Mouse (Mus musculus): Measurements from ENCODE around the gene Map3k21. TPM values are rescaled to one million over a fixed set of nuclear protein-coding genes. Genes with fewer than 3 reads are reported as not detected.

Map3k21 gene
- polyA plus RNA-seq, 1 experiment from 2014 or later, result 5.8 TPM

- no peak overlapping the region for H3K27ac ChIP-seq (ENCODE audit: low read depth, low read length)
- H3K4me2 ChIP-seq (replicated peaks; ENCODE audit: low read depth, low read length), result no peak overlapping the region
- H3K9ac ChIP-seq (ENCODE audit: low read depth, low read length), result no peak overlapping the region
- no peaks in the 10 kb centered on the region for H3K4me1 ChIP-seq (ENCODE audit: control insufficient read depth, insufficient read depth, low read length)
- H3K4me3 ChIP-seq (ENCODE audit: low read length), result no peak overlapping the region
- no peak for ATAC-seq (ENCODE audit: low FRiP score, low TSS enrichment)
- whole genome bisulfite sequencing, result 15% methylated on average over 11 of the region's 11 CpGs
- H3K9me3 ChIP-seq (ENCODE audit: control insufficient read depth, low read length), result peaks cover 6% of the 10 kb centered on the region
- no peaks in the 10 kb centered on the region for H3K36me3 ChIP-seq (ENCODE audit: control insufficient read depth, insufficient read depth, low read length)
- H3K27me3 ChIP-seq (ENCODE audit: control insufficient read depth, insufficient read depth, low read length), result no peaks in the 10 kb centered on the region
Measured at GRCm38 (mm10) chr8:125955671-125956070, 45.4 kb downstream of the Map3k21 start.

- H3K27ac ChIP-seq (ENCODE audit: low read depth, low read length), result no peak overlapping the region
- H3K27me3 ChIP-seq (ENCODE audit: control insufficient read depth, insufficient read depth, low read length), result no peaks in the 10 kb centered on the region; the same call in 1 of the 2 replicates
- no peak overlapping the region for H3K4me3 ChIP-seq (ENCODE audit: low read length)
- no peak overlapping the region for H3K4me2 ChIP-seq (replicated peaks; ENCODE audit: low read depth, low read length)
- ATAC-seq (ENCODE audit: low FRiP score, low TSS enrichment), result no peak
- peaks cover 12% of the 10 kb centered on the region for H3K9me3 ChIP-seq (ENCODE audit: control insufficient read depth, low read length)
- no peaks in the 10 kb centered on the region for H3K4me1 ChIP-seq (ENCODE audit: control insufficient read depth, insufficient read depth, low read length)
- 82% methylated on average over 9 of the region's 9 CpGs for WGBS
- no peak overlapping the region for H3K9ac ChIP-seq (ENCODE audit: low read depth, low read length)
- no peaks in the 10 kb centered on the region for H3K36me3 ChIP-seq (ENCODE audit: control insufficient read depth, insufficient read depth, low read length)
Measured at GRCm38 (mm10) chr8:125956796-125957195, 46.5 kb downstream of the Map3k21 start.

GRCm38 (mm10) chr8:125957226-125957993 is 47.2 kb downstream of the Map3k21 start:
- no peaks in the 10 kb centered on the region for H3K4me1 ChIP-seq (ENCODE audit: control insufficient read depth, insufficient read depth, low read length)
- peaks cover 12% of the 10 kb centered on the region for H3K9me3 ChIP-seq (ENCODE audit: control insufficient read depth, low read length)
- H3K36me3 ChIP-seq (ENCODE audit: control insufficient read depth, insufficient read depth, low read length), result no peaks in the 10 kb centered on the region
- no peak overlapping the region for H3K27ac ChIP-seq (ENCODE audit: low read depth, low read length)
- H3K4me3 ChIP-seq (ENCODE audit: low read length), result no peak overlapping the region
- WGBS, result 73% methylated on average over 13 of the region's 13 CpGs
- no peak for ATAC-seq (ENCODE audit: low FRiP score, low TSS enrichment)
- H3K27me3 ChIP-seq (ENCODE audit: control insufficient read depth, insufficient read depth, low read length), result no peaks in the 10 kb centered on the region; the same call in 1 of the 2 replicates
- no peak overlapping the region for H3K9ac ChIP-seq (ENCODE audit: low read depth, low read length)
- no peak overlapping the region for H3K4me2 ChIP-seq (replicated peaks; ENCODE audit: low read depth, low read length)

GRCm38 (mm10) chr8:125957994-125958368 is 47.7 kb downstream of the Map3k21 start:
- Histone ChIP-seq H3K27me3 (ENCODE audit: control insufficient read depth, insufficient read depth, low read length) (peaks cover under 1% of the 10 kb centered on the region; the same call in 1 of the 2 replicates), H3K4me1 (ENCODE audit: control insufficient read depth, insufficient read depth, low read length) (no peaks in the 10 kb centered on the region), H3K27ac (ENCODE audit: low read depth, low read length) (no peak overlapping the region), H3K9me3 (ENCODE audit: control insufficient read depth, low read length) (peaks cover 12% of the 10 kb centered on the region), H3K4me3 (ENCODE audit: low read length) (no peak overlapping the region), H3K36me3 (ENCODE audit: control insufficient read depth, insufficient read depth, low read length) (no peaks in the 10 kb centered on the region), H3K4me2 (replicated peaks; ENCODE audit: low read depth, low read length) (no peak overlapping the region), H3K9ac (ENCODE audit: low read depth, low read length) (no peak overlapping the region)
- no peak for ATAC-seq (ENCODE audit: low FRiP score, low TSS enrichment)
- 75% methylated on average over 1 of the region's 1 CpGs for WGBS

- Histone ChIP-seq H3K27ac (ENCODE audit: low read depth, low read length) (no peak overlapping the region), H3K36me3 (ENCODE audit: control insufficient read depth, insufficient read depth, low read length) (no peaks in the 10 kb centered on the region), H3K4me3 (ENCODE audit: low read length) (no peak overlapping the region), H3K4me2 (replicated peaks; ENCODE audit: low read depth, low read length) (no peak overlapping the region), H3K9ac (ENCODE audit: low read depth, low read length) (no peak overlapping the region), H3K27me3 (ENCODE audit: control insufficient read depth, insufficient read depth, low read length) (peaks cover 10% of the 10 kb centered on the region; the same call in 1 of the 2 replicates), H3K9me3 (ENCODE audit: control insufficient read depth, low read length) (peaks cover 12% of the 10 kb centered on the region), H3K4me1 (ENCODE audit: control insufficient read depth, insufficient read depth, low read length) (no peaks in the 10 kb centered on the region)
- no peak for ATAC-seq (ENCODE audit: low FRiP score, low TSS enrichment)
- WGBS, result 49% methylated on average over 4 of the region's 4 CpGs
Measured at GRCm38 (mm10) chr8:125959363-125959771, 49.1 kb downstream of the Map3k21 start.

- ATAC-seq (ENCODE audit: low FRiP score, low TSS enrichment), result no peak
- no peak overlapping the region for H3K4me3 ChIP-seq (ENCODE audit: low read length)
- no peaks in the 10 kb centered on the region for H3K4me1 ChIP-seq (ENCODE audit: control insufficient read depth, insufficient read depth, low read length)
- peaks cover 12% of the 10 kb centered on the region for H3K9me3 ChIP-seq (ENCODE audit: control insufficient read depth, low read length)
- H3K27ac ChIP-seq (ENCODE audit: low read depth, low read length), result no peak overlapping the region
- no peaks in the 10 kb centered on the region for H3K36me3 ChIP-seq (ENCODE audit: control insufficient read depth, insufficient read depth, low read length)
- no peak overlapping the region for H3K9ac ChIP-seq (ENCODE audit: low read depth, low read length)
- H3K4me2 ChIP-seq (replicated peaks; ENCODE audit: low read depth, low read length), result no peak overlapping the region
- 82% methylated on average over 8 of the region's 8 CpGs for WGBS
- H3K27me3 ChIP-seq (ENCODE audit: control insufficient read depth, insufficient read depth, low read length), result peaks cover 10% of the 10 kb centered on the region; the same call in 1 of the 2 replicates
Measured at GRCm38 (mm10) chr8:125960037-125960436, 49.8 kb downstream of the Map3k21 start.

GRCm38 (mm10) chr8:125961790-125962189 is 51.5 kb downstream of the Map3k21 start:
- Histone ChIP-seq H3K4me1 (ENCODE audit: control insufficient read depth, insufficient read depth, low read length) (no peaks in the 10 kb centered on the region), H3K9ac (ENCODE audit: low read depth, low read length) (no peak overlapping the region), H3K27ac (ENCODE audit: low read depth, low read length) (no peak overlapping the region), H3K27me3 (ENCODE audit: control insufficient read depth, insufficient read depth, low read length) (peaks cover 10% of the 10 kb centered on the region; the same call in 1 of the 2 replicates), H3K9me3 (ENCODE audit: control insufficient read depth, low read length) (peaks cover 12% of the 10 kb centered on the region), H3K4me3 (ENCODE audit: low read length) (no peak overlapping the region), H3K4me2 (replicated peaks; ENCODE audit: low read depth, low read length) (no peak overlapping the region), H3K36me3 (ENCODE audit: control insufficient read depth, insufficient read depth, low read length) (no peaks in the 10 kb centered on the region)
- no peak for ATAC-seq (ENCODE audit: low FRiP score, low TSS enrichment)
- WGBS, result 93% methylated on average over 6 of the region's 6 CpGs

GRCm38 (mm10) chr8:125963807-125964211 is 53.6 kb downstream of the Map3k21 start:
- peak overlapping the region; percentile 31 for H3K4me2 ChIP-seq (replicated peaks; ENCODE audit: low read depth, low read length)
- peaks cover 12% of the 10 kb centered on the region for H3K9me3 ChIP-seq (ENCODE audit: control insufficient read depth, low read length)
- 8% methylated on average over 11 of the region's 11 CpGs for WGBS
- H3K4me1 ChIP-seq (ENCODE audit: control insufficient read depth, insufficient read depth, low read length), result no peaks in the 10 kb centered on the region
- peak overlapping the region; percentile 8; the same call in 1 of the 2 replicates for H3K4me3 ChIP-seq (ENCODE audit: low read length)
- H3K9ac ChIP-seq (ENCODE audit: low read depth, low read length), result no peak overlapping the region
- ATAC-seq (ENCODE audit: low FRiP score, low TSS enrichment), result no peak
- H3K27me3 ChIP-seq (ENCODE audit: control insufficient read depth, insufficient read depth, low read length), result peaks cover 10% of the 10 kb centered on the region; the same call in 1 of the 2 replicates
- no peak overlapping the region for H3K27ac ChIP-seq (ENCODE audit: low read depth, low read length)
- H3K36me3 ChIP-seq (ENCODE audit: control insufficient read depth, insufficient read depth, low read length), result no peaks in the 10 kb centered on the region

DNA sequence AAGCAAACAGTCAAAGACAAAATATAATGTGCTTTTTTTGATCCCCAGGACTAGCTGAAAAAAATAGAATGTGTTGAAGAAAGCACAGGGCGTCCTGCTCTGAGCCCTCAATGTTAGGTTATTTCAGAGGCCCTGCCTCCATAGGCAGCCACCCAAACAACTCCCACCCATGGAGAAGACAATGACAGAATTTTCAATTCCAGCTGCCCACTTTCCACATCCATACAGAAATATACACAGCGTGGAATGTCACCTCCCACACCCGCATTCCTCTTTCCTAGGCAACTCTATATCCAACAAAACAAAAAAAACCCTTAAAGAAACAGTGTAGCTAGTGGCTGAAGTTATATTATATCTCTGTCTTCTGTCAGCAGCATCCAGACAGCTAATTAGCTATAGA is 61.1 kb downstream of the Map3k21 start:
- no peaks in the 10 kb centered on the region for H3K4me1 ChIP-seq (ENCODE audit: control insufficient read depth, insufficient read depth, low read length)

More for the DNA sequence above, 61.1 kb downstream of the Map3k21 start:
- Histone ChIP-seq H3K36me3 (ENCODE audit: control insufficient read depth, insufficient read depth, low read length) (no peaks in the 10 kb centered on the region), H3K9me3 (ENCODE audit: control insufficient read depth, low read length) (no peaks in the 10 kb centered on the region), H3K9ac (ENCODE audit: low read depth, low read length) (no peak overlapping the region), H3K27me3 (ENCODE audit: control insufficient read depth, insufficient read depth, low read length) (no peaks in the 10 kb centered on the region), H3K27ac (ENCODE audit: low read depth, low read length) (no peak overlapping the region), H3K4me3 (ENCODE audit: low read length) (no peak overlapping the region), H3K4me2 (replicated peaks; ENCODE audit: low read depth, low read length) (no peak overlapping the region)
- no peak for ATAC-seq (ENCODE audit: low FRiP score, low TSS enrichment)
- 36% methylated on average over 3 of the region's 3 CpGs for whole genome bisulfite sequencing
